Mouse (Mus musculus): ENCODE measurements around the gene Ccnf. TPM values are rescaled to one million over a fixed set of nuclear protein-coding genes. Genes with fewer than 3 reads are reported as not detected.

The Ccnf gene
- polyA plus RNA-seq, 1 experiment: 10.7 TPM

GRCm38 (mm10) chr17:24212441-24213018, 38.8 kb downstream of the Ccnf start:
- Histone ChIP-seq H3K4me1 (ENCODE audit: control insufficient read depth, insufficient read depth, low read length) (peaks cover 26% of the 10 kb centered on the region), H3K36me3 (ENCODE audit: control insufficient read depth, insufficient read depth, low read length) (no peaks in the 10 kb centered on the region), H3K4me3 (ENCODE audit: control insufficient read depth, low read depth, low read length) (no peak overlapping the region), H3K27me3 (ENCODE audit: control insufficient read depth, insufficient read depth, low read length) (no peaks in the 10 kb centered on the region), H3K27ac (ENCODE audit: control insufficient read depth, insufficient read depth, low read depth, low read length) (no peak overlapping the region)
- no peak for TF ChIP-seq CTCF (IDR thresholded peaks at IDR 0.05; ENCODE audit: control insufficient read depth, insufficient read depth, insufficient replicate concordance, low read depth, low read length)
- TF ChIP-seq POLR2A (IDR thresholded peaks at IDR 0.05; ENCODE audit: control insufficient read depth, low read depth, low read length): no peak

- no peaks in the 10 kb centered on the region for H3K27me3 ChIP-seq (ENCODE audit: control insufficient read depth, insufficient read depth, low read length)
- no peak overlapping the region for H3K27ac ChIP-seq (ENCODE audit: control insufficient read depth, insufficient read depth, low read depth, low read length)
- peak overlapping the region; percentile 8; the same call in 1 of the 2 replicates for H3K4me3 ChIP-seq (ENCODE audit: control insufficient read depth, low read depth, low read length)
- TF ChIP-seq POLR2A (IDR thresholded peaks at IDR 0.05; ENCODE audit: control insufficient read depth, low read depth, low read length) (no peak), CTCF (IDR thresholded peaks at IDR 0.05; ENCODE audit: control insufficient read depth, insufficient read depth, insufficient replicate concordance, low read depth, low read length) (no peak)
- H3K36me3 ChIP-seq (ENCODE audit: control insufficient read depth, insufficient read depth, low read length): no peaks in the 10 kb centered on the region
- H3K4me1 ChIP-seq (ENCODE audit: control insufficient read depth, insufficient read depth, low read length): peaks cover 33% of the 10 kb centered on the region
Measured at GRCm38 (mm10) chr17:24211631-24212440, 39.4 kb downstream of the Ccnf start.

- H3K27me3 ChIP-seq (ENCODE audit: control insufficient read depth, insufficient read depth, low read length): no peaks in the 10 kb centered on the region
Measured at GRCm38 (mm10) chr17:24210591-24210990, 40.7 kb downstream of the Ccnf start.

GRCm38 (mm10) chr17:24209916-24210240, 41.4 kb downstream of the Ccnf start:
- Histone ChIP-seq H3K4me3 (ENCODE audit: control insufficient read depth, low read depth, low read length) (no peak overlapping the region), H3K36me3 (ENCODE audit: control insufficient read depth, insufficient read depth, low read length) (no peaks in the 10 kb centered on the region), H3K27ac (ENCODE audit: control insufficient read depth, insufficient read depth, low read depth, low read length) (no peak overlapping the region), H3K4me1 (ENCODE audit: control insufficient read depth, insufficient read depth, low read length) (peaks cover 47% of the 10 kb centered on the region), H3K27me3 (ENCODE audit: control insufficient read depth, insufficient read depth, low read length) (no peaks in the 10 kb centered on the region)
- no peak for TF ChIP-seq POLR2A (IDR thresholded peaks at IDR 0.05; ENCODE audit: control insufficient read depth, low read depth, low read length)
- no peak for TF ChIP-seq CTCF (IDR thresholded peaks at IDR 0.05; ENCODE audit: control insufficient read depth, insufficient read depth, insufficient replicate concordance, low read depth, low read length)

More at GRCm38 (mm10) chr17:24210591-24210990, 40.7 kb downstream of the Ccnf start:
- TF ChIP-seq CTCF (IDR thresholded peaks at IDR 0.05; ENCODE audit: control insufficient read depth, insufficient read depth, insufficient replicate concordance, low read depth, low read length) (no peak), POLR2A (IDR thresholded peaks at IDR 0.05; ENCODE audit: control insufficient read depth, low read depth, low read length) (no peak)
- Histone ChIP-seq H3K36me3 (ENCODE audit: control insufficient read depth, insufficient read depth, low read length) (no peaks in the 10 kb centered on the region), H3K4me1 (ENCODE audit: control insufficient read depth, insufficient read depth, low read length) (peaks cover 45% of the 10 kb centered on the region), H3K27ac (ENCODE audit: control insufficient read depth, insufficient read depth, low read depth, low read length) (no peak overlapping the region), H3K4me3 (ENCODE audit: control insufficient read depth, low read depth, low read length) (no peak overlapping the region)

- H3K27me3 ChIP-seq (ENCODE audit: control insufficient read depth, insufficient read depth, low read length): no peaks in the 10 kb centered on the region
- TF ChIP-seq CTCF (IDR thresholded peaks at IDR 0.05; ENCODE audit: control insufficient read depth, insufficient read depth, insufficient replicate concordance, low read depth, low read length) (no peak), POLR2A (IDR thresholded peaks at IDR 0.05; ENCODE audit: control insufficient read depth, low read depth, low read length) (0 out of 2 replicates have a peak, but pooled peaks have one; percentile 16)
Measured at GRCm38 (mm10) chr17:24209043-24209915, 42.0 kb downstream of the Ccnf start, which contains the start of gene Ntn3. Ntn3 (minus strand) TSS chr17:24209531.

GRCm38 (mm10) chr17:24208641-24209042, 42.6 kb downstream of the Ccnf start:
- Histone ChIP-seq H3K36me3 (ENCODE audit: control insufficient read depth, insufficient read depth, low read length) (no peaks in the 10 kb centered on the region), H3K4me1 (ENCODE audit: control insufficient read depth, insufficient read depth, low read length) (peaks cover 53% of the 10 kb centered on the region), H3K4me3 (ENCODE audit: control insufficient read depth, low read depth, low read length) (peak overlapping the region; percentile 67), H3K27ac (ENCODE audit: control insufficient read depth, insufficient read depth, low read depth, low read length) (no peak overlapping the region), H3K27me3 (ENCODE audit: control insufficient read depth, insufficient read depth, low read length) (no peaks in the 10 kb centered on the region)
- TF ChIP-seq CTCF (IDR thresholded peaks at IDR 0.05; ENCODE audit: control insufficient read depth, insufficient read depth, insufficient replicate concordance, low read depth, low read length) (no peak), POLR2A (IDR thresholded peaks at IDR 0.05; ENCODE audit: control insufficient read depth, low read depth, low read length) (no peak)

More at GRCm38 (mm10) chr17:24209043-24209915, 42.0 kb downstream of the Ccnf start, which contains the start of gene Ntn3:
- Histone ChIP-seq H3K27ac (ENCODE audit: control insufficient read depth, insufficient read depth, low read depth, low read length) (no peak within 1 kb of the TSS), H3K4me1 (ENCODE audit: control insufficient read depth, insufficient read depth, low read length) (peaks cover 53% of the 10 kb centered on the region), H3K36me3 (ENCODE audit: control insufficient read depth, insufficient read depth, low read length) (no peaks in the 10 kb centered on the region), H3K4me3 (ENCODE audit: control insufficient read depth, low read depth, low read length) (peak within 1 kb of the TSS; percentile 67)

Data from testis, adult 2 months (tissue).